Mouse (Mus musculus) bone marrow, adult 2 months (tissue): ENCODE measurements around the gene Pik3ip1. TPM values are rescaled to one million over a fixed set of nuclear protein-coding genes. Genes with fewer than 3 reads are reported as not detected.
A peak's percentile ranks its signal among the peaks of the same experiment; 100 is the strongest.

Experiments
- H3K27ac ChIP-seq: fragments of 200-500 bp; 2 replicates; pipeline ENCODE4 v1.5.1; 2012; ENCODE audit warnings: low read depth, mild to moderate bottlenecking, control low read depth, inconsistent platforms, low read length; ENCODE audit not compliant: control insufficient read depth, poor library complexity, insufficient read depth
- H3K4me1 ChIP-seq: fragments of 200-500 bp; 2 replicates; pipeline ENCODE4 v1.6.1; 2011; ENCODE audit warnings: low read length; ENCODE audit not compliant: control insufficient read depth, insufficient read depth
- H3K4me3 ChIP-seq: fragments of 200-500 bp; replicated peaks from 2 replicates; pipeline ENCODE3; 2011; ENCODE audit warnings: mild to moderate bottlenecking, low read depth, low read length, control low read depth; ENCODE audit not compliant: control insufficient read depth
- CTCF ChIP-seq: fragments of 200-500 bp; IDR thresholded peaks from 2 replicates; pipeline ENCODE4 v1.5.1; 2011; ENCODE audit warnings: low read length, control low read depth; ENCODE audit not compliant: control insufficient read depth, insufficient read depth
- POLR2A ChIP-seq: fragments of 200-500 bp; IDR thresholded peaks from 2 replicates; pipeline ENCODE4 v1.6.1; 2011; ENCODE audit warnings: low read depth, mild to moderate bottlenecking, control low read depth, low read length, borderline replicate concordance; ENCODE audit not compliant: control insufficient read depth
- WGBS: fragments of 180-500 bp; shearing (Covaris S2); methylation state at CpG from one replicate; pipeline ENCODE4 v1.1.7; 2018; 5-methylcytosine and 5-hydroxymethylcytosine counted together
- polyA plus RNA-seq: library from polyadenylated mRNA; stranded (reverse); fragments of >200 nt; gene quantifications from 2 replicates; pipeline ENCODE4 v1.2.4, GENCODE M21; 2011; ENCODE audit warnings: low replicate concordance; ENCODE audit not compliant: missing spikeins, insufficient read depth, insufficient read length

The Pik3ip1 gene
- polyA plus RNA-seq, 1 experiment = 29.7 TPM

GRCm38 (mm10) chr11:3310789-3311585 lies 19.2 kb upstream of the Pik3ip1 start:
- Histone ChIP-seq H3K4me1 (peaks cover 2% of the 10 kb centered on the region; the same call in 1 of the 2 replicates), H3K4me3 (no peak overlapping the region), H3K27ac (peak overlapping the region; percentile 29)
- TF ChIP-seq CTCF (no peak), POLR2A (no peak)
- 18% methylated on average over 10 of the region's 10 CpGs for WGBS

GRCm38 (mm10) chr11:3311586-3312347 lies 18.4 kb upstream of the Pik3ip1 start:
- Histone ChIP-seq H3K4me3 (no peak overlapping the region), H3K27ac (no peak overlapping the region), H3K4me1 (peaks cover 2% of the 10 kb centered on the region; the same call in 1 of the 2 replicates)
- TF ChIP-seq CTCF (no peak), POLR2A (no peak)
- WGBS = 37% methylated on average over 10 of the region's 10 CpGs

- WGBS = 9% methylated on average over 1 of the region's 1 CpGs
- Histone ChIP-seq H3K4me3 (no peak overlapping the region), H3K4me1 (peaks cover 2% of the 10 kb centered on the region; the same call in 1 of the 2 replicates), H3K27ac (no peak overlapping the region)
- TF ChIP-seq POLR2A (no peak), CTCF (no peak)
Measured at GRCm38 (mm10) chr11:3313294-3313693, 16.9 kb upstream of the Pik3ip1 start.

GRCm38 (mm10) chr11:3314148-3314547 lies 16.1 kb upstream of the Pik3ip1 start:
- WGBS = 30% methylated on average over 2 of the region's 2 CpGs
- Histone ChIP-seq H3K4me1 (peaks cover 2% of the 10 kb centered on the region; the same call in 1 of the 2 replicates), H3K4me3 (no peak overlapping the region), H3K27ac (no peak overlapping the region)
- TF ChIP-seq CTCF (peak; percentile 77), POLR2A (no peak)

GRCm38 (mm10) chr11:3318286-3318685 lies 11.9 kb upstream of the Pik3ip1 start:
- Histone ChIP-seq H3K4me1 (no peaks in the 10 kb centered on the region), H3K4me3 (no peak overlapping the region), H3K27ac (no peak overlapping the region)
- 61% methylated on average over 3 of the region's 3 CpGs for WGBS
- TF ChIP-seq POLR2A = no peak
- no peak for TF ChIP-seq CTCF

- 65% methylated on average over 5 of the region's 5 CpGs for WGBS
- TF ChIP-seq CTCF (no peak), POLR2A (no peak)
- H3K27ac ChIP-seq = no peak overlapping the region
- peaks cover 5% of the 10 kb centered on the region; the same call in 1 of the 2 replicates for H3K4me1 ChIP-seq
- no peak overlapping the region for H3K4me3 ChIP-seq
Measured at GRCm38 (mm10) chr11:3328271-3328670, 1.9 kb upstream of the Pik3ip1 start.

- no peak overlapping the region for H3K27ac ChIP-seq
- H3K4me1 ChIP-seq = peaks cover 5% of the 10 kb centered on the region; the same call in 1 of the 2 replicates
- 48% methylated on average over 11 of the region's 11 CpGs for WGBS
- TF ChIP-seq CTCF = no peak
- TF ChIP-seq POLR2A = no peak
- no peak overlapping the region for H3K4me3 ChIP-seq
Measured at GRCm38 (mm10) chr11:3328806-3329775, 1.1 kb upstream of the Pik3ip1 start.
